Mouse (Mus musculus) hindbrain, postnatal 0 days (tissue): ENCODE measurements around the gene Stim1. TPM values are rescaled to one million over a fixed set of nuclear protein-coding genes. Genes with fewer than 3 reads are reported as not detected.

Experiments
- ATAC-seq: fragments of 200-750 bp; cut with Nextera tagmentation; 2 replicates; pipeline ENCODE4 v1.8.0; 2017; ENCODE audit warnings: mild to moderate bottlenecking, moderate TSS enrichment, moderate library complexity
- DNase-seq: peaks from one replicate; pipeline ENCODE4 v3.0.0-alpha.2; 2015; ENCODE audit warnings: low spot score
- H3K27ac ChIP-seq: fragments of 300-500 bp; sonication (generic); 2 replicates; pipeline ENCODE4 v1.5.1; 2014; ENCODE audit warnings: mild to moderate bottlenecking
- H3K27me3 ChIP-seq: fragments of 300-500 bp; sonication (generic); 2 replicates; pipeline ENCODE4 v1.6.1; 2014; ENCODE audit warnings: low read length, mixed read lengths; ENCODE audit not compliant: insufficient read depth
- H3K36me3 ChIP-seq: fragments of 300-500 bp; sonication (generic); 2 replicates; pipeline ENCODE4 v1.6.1; 2014; ENCODE audit warnings: low read length, mixed read lengths; ENCODE audit not compliant: insufficient read depth
- H3K4me1 ChIP-seq: fragments of 300-500 bp; sonication (generic); 2 replicates; pipeline ENCODE4 v1.6.1; 2014; ENCODE audit warnings: antibody characterized with exemption, low read length, mixed read lengths; ENCODE audit not compliant: insufficient read depth
- H3K4me2 ChIP-seq: fragments of 300-500 bp; sonication (generic); 2 replicates; pipeline ENCODE4 v1.6.1; 2014; ENCODE audit warnings: low read depth, mild to moderate bottlenecking, low read length, moderate library complexity, mixed read lengths
- H3K4me3 ChIP-seq: fragments of 300-500 bp; sonication (generic); 2 replicates; pipeline ENCODE4 v1.5.1; 2014; ENCODE audit warnings: low read length
- H3K9ac ChIP-seq: fragments of 300-500 bp; sonication (generic); replicated peaks from 2 replicates; pipeline ENCODE4 v1.6.1; 2014; ENCODE audit warnings: mild to moderate bottlenecking, low read length, moderate library complexity, mixed read lengths
- H3K9me3 ChIP-seq: fragments of 300-500 bp; sonication (generic); 2 replicates; pipeline ENCODE4 v1.6.1; 2016; ENCODE audit warnings: low read length, mixed read lengths
- CTCF ChIP-seq: IDR thresholded peaks from 2 replicates; pipeline ENCODE4 v1.5.1; 2016; ENCODE audit warnings: antibody characterized with exemption, control low read depth, low read depth
- WGBS: fragments of 180-500 bp; shearing (Covaris S2); extraction: QIAGEN DNeasy Blood & Tissue Kit; methylation state at CpG from one replicate; pipeline ENCODE4 v1.1.7; 2014; 5-methylcytosine and 5-hydroxymethylcytosine counted together
- polyA plus RNA-seq: library from polyadenylated mRNA; unstranded; fragments of >200 nt; fragmentation: Nextera tagmentation; extraction: Ambion mirVana; gene quantifications from 2 replicates; pipeline ENCODE4 v1.2.1, GENCODE M21; 2015
- total RNA-seq: library from RNA; depleted of rRNA; stranded (reverse); fragments of >200 nt; gene quantifications from 2 replicates; pipeline ENCODE4 v1.2.3, GENCODE M21; 2014

Gene Stim1
- total and polyA plus RNA-seq, 2 experiments from 2014 or later = 17.9 to 34.6 TPM

DNA sequence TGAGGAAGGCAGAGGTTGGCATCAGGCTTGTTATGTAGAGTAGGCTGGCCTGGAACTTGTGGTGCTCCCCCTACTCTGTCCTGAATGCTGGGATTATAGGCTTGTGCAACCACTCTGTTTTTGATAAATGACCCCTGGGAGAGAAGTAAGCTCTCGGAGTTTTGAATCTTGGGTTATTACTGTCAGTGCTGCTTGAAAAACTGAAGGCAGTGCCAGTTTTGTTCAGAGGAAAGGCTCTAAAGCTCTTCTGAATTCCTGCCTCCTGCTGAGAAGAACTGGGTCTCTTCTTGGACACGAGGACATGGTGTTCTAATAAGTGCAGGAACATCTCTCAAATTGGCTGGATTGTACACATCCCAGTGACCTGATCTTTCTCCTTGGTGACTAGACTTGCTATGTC, 81.1 kb downstream of the Stim1 start:
- no peaks in the 10 kb centered on the region for H3K36me3 ChIP-seq
- H3K27ac ChIP-seq = no peak overlapping the region
- H3K9me3 ChIP-seq = no peaks in the 10 kb centered on the region
- no peak overlapping the region for H3K4me2 ChIP-seq
- ATAC-seq = no peak
- no peak overlapping the region for H3K9ac ChIP-seq
- 62% methylated on average over 2 of the region's 2 CpGs for WGBS
- no peaks in the 10 kb centered on the region for H3K4me1 ChIP-seq
- DNase-seq = no peak
- no peaks in the 10 kb centered on the region for H3K27me3 ChIP-seq
- TF ChIP-seq CTCF = no peak
- no peak overlapping the region for H3K4me3 ChIP-seq

GRCm38 (mm10) chr7:102349236-102349635, 81.6 kb downstream of the Stim1 start:
- Histone ChIP-seq H3K9me3 (no peaks in the 10 kb centered on the region), H3K27ac (no peak overlapping the region), H3K36me3 (no peaks in the 10 kb centered on the region), H3K4me1 (no peaks in the 10 kb centered on the region), H3K4me2 (no peak overlapping the region), H3K4me3 (no peak overlapping the region), H3K9ac (no peak overlapping the region), H3K27me3 (no peaks in the 10 kb centered on the region)
- ATAC-seq (no peak), DNase-seq (no peak)
- no peak for TF ChIP-seq CTCF
- 86% methylated on average over 5 of the region's 5 CpGs for WGBS

- Histone ChIP-seq H3K4me2 (no peak overlapping the region), H3K9ac (no peak overlapping the region), H3K9me3 (no peaks in the 10 kb centered on the region), H3K36me3 (no peaks in the 10 kb centered on the region), H3K4me1 (no peaks in the 10 kb centered on the region), H3K27ac (no peak overlapping the region), H3K4me3 (no peak overlapping the region), H3K27me3 (no peaks in the 10 kb centered on the region)
- DNase-seq = no peak
- no peak for ATAC-seq
- 57% methylated on average over 1 of the region's 1 CpGs for WGBS
- TF ChIP-seq CTCF = no peak
These were observed 85.8 kb downstream of the Stim1 start for GRCm38 (mm10) chr7:102353420-102353819.

- Histone ChIP-seq H3K36me3 (no peaks in the 10 kb centered on the region), H3K4me3 (no peak overlapping the region), H3K4me2 (no peak overlapping the region), H3K27me3 (no peaks in the 10 kb centered on the region), H3K9me3 (no peaks in the 10 kb centered on the region), H3K4me1 (no peaks in the 10 kb centered on the region), H3K9ac (no peak overlapping the region), H3K27ac (no peak overlapping the region)
- TF ChIP-seq CTCF = no peak
- WGBS = 94% methylated on average over 3 of the region's 3 CpGs
- DNase-seq = no peak
- ATAC-seq = no peak
These were observed 90.5 kb downstream of the Stim1 start for GRCm38 (mm10) chr7:102358124-102358523.

DNA sequence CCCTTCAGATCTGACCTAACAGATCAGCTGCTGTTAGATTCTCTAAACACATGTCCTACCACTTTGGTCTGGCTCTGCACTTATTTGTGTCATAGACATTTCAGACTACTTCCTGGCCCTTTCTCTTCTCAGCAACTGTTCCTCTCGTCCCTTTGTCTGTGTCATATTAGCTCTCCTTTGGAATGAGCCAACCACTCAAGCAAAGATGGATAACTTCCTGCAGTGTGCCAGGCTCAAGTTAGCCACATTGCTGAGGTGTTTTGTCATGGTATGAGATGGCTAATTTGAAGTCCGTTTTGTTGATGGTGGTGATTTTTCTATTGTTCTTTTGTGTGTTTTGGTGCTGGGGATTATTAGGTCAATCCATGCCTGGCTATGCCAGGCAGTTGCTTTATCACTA, 93.7 kb downstream of the Stim1 start:
- DNase-seq (no peak), ATAC-seq (no peak)
- no peaks in the 10 kb centered on the region for H3K27me3 ChIP-seq
- no peak overlapping the region for H3K9ac ChIP-seq
- WGBS = 57% methylated on average over 2 of the region's 2 CpGs
- no peak overlapping the region for H3K4me2 ChIP-seq
- no peaks in the 10 kb centered on the region for H3K36me3 ChIP-seq
- H3K4me1 ChIP-seq = no peaks in the 10 kb centered on the region
- H3K27ac ChIP-seq = no peak overlapping the region
- H3K4me3 ChIP-seq = no peak overlapping the region
- TF ChIP-seq CTCF = no peak
- H3K9me3 ChIP-seq = no peaks in the 10 kb centered on the region

DNA sequence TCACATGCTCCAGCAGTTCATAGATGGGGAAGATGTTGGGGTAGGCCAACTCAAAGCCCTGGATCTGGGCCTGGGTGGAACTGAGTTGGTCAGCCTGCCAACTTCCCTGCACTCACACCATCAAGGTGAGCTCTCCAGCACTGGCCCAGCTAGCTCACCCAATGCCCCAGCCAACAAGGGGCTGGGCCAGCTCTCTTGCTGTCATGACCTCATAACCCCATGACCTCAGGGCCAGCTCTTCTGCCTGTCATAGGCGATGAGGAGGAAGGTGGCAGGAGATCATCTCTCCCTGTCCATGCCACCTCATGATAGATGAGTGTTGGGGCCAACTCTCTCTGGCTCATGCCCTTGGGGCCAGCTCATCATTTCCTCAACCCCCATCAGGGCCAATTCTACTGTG, 96.2 kb downstream of the Stim1 start:
- WGBS = 96% methylated on average over 1 of the region's 1 CpGs
- no peak for ATAC-seq
- TF ChIP-seq CTCF = no peak
- no peaks in the 10 kb centered on the region for H3K27me3 ChIP-seq
- H3K9me3 ChIP-seq = no peaks in the 10 kb centered on the region
- no peak overlapping the region for H3K27ac ChIP-seq
- no peak for DNase-seq
- H3K9ac ChIP-seq = no peak overlapping the region
- H3K4me1 ChIP-seq = no peaks in the 10 kb centered on the region
- H3K36me3 ChIP-seq = no peaks in the 10 kb centered on the region
- H3K4me2 ChIP-seq = no peak overlapping the region
- no peak overlapping the region for H3K4me3 ChIP-seq

DNA sequence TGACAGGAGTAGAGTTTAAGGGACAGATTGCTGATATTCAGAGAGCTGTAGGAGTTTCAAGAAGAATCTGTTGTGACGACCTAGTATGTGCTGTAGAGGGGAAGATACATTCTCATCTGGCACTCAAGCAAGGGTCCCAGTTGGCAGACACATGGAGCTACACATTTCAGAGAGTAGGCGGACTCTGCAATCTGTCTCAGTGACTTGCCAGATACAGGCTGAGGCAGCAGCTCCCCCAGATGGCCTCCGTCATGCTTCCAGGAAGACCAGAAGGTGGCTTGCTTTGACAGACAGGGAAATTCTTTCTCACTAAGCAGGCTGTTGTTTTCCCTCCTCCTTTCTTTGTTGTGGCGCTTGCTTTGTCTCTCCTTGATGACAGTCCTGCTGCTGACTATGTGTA, 102.1 kb downstream of the Stim1 start:
- Histone ChIP-seq H3K36me3 (no peaks in the 10 kb centered on the region), H3K4me2 (no peak overlapping the region), H3K4me3 (no peak overlapping the region), H3K9ac (no peak overlapping the region), H3K4me1 (no peaks in the 10 kb centered on the region), H3K9me3 (0 out of 2 replicates have a peak, but pooled peaks cover 3% of the 10 kb centered on the region), H3K27me3 (no peaks in the 10 kb centered on the region), H3K27ac (no peak overlapping the region)
- peak; percentile 77 for DNase-seq
- WGBS = 40% methylated on average over 4 of the region's 4 CpGs
- ATAC-seq = peak; percentile 88
- TF ChIP-seq CTCF = peak; percentile 42; the same call in 1 of the 2 replicates
